Mouse (Mus musculus) midbrain, embryonic 11.5 days (tissue): ENCODE measurements around the gene Disp1. TPM values are rescaled to one million over a fixed set of nuclear protein-coding genes. Genes with fewer than 3 reads are reported as not detected.

ENCODE experiments used
- ATAC-seq: fragments of 200-750 bp; cut with Nextera tagmentation; 2 replicates; pipeline ENCODE4 v1.8.0; 2017; ENCODE audit warnings: moderate TSS enrichment, moderate library complexity; ENCODE audit not compliant: low FRiP score
- DNase-seq: peaks from one replicate; pipeline ENCODE4 v3.0.0; 2015; ENCODE audit warnings: low spot score; ENCODE audit errors: missing footprints
- H3K27ac ChIP-seq: fragments of 300-500 bp; sonication (generic); 2 replicates; pipeline ENCODE4 v1.5.1; 2014; ENCODE audit warnings: low read depth, low read length
- H3K27me3 ChIP-seq: fragments of 300-500 bp; sonication (generic); 2 replicates; pipeline ENCODE4 v1.6.1; 2014; ENCODE audit warnings: mild to moderate bottlenecking, low read length, moderate library complexity, mixed read lengths; ENCODE audit not compliant: control insufficient read depth, insufficient read depth
- H3K36me3 ChIP-seq: fragments of 300-500 bp; sonication (generic); 2 replicates; pipeline ENCODE4 v1.6.1; 2014; ENCODE audit warnings: mild to moderate bottlenecking, low read length, moderate library complexity, mixed read lengths; ENCODE audit not compliant: control insufficient read depth, insufficient read depth
- H3K4me1 ChIP-seq: fragments of 300-500 bp; sonication (generic); 2 replicates; pipeline ENCODE4 v1.6.1; 2014; ENCODE audit warnings: low read length; ENCODE audit not compliant: control insufficient read depth, insufficient read depth
- H3K4me2 ChIP-seq: fragments of 300-500 bp; sonication (generic); 2 replicates; pipeline ENCODE4 v1.6.1; 2014; ENCODE audit warnings: mild to moderate bottlenecking, moderate library complexity
- H3K4me3 ChIP-seq: fragments of 300-500 bp; sonication (generic); 2 replicates; pipeline ENCODE4 v1.5.1; 2014; ENCODE audit warnings: low read depth, low read length
- H3K9ac ChIP-seq: fragments of 300-500 bp; sonication (generic); 2 replicates; pipeline ENCODE4 v1.6.1; 2014; ENCODE audit warnings: low read length
- H3K9me3 ChIP-seq: fragments of 300-500 bp; sonication (generic); 2 replicates; pipeline ENCODE4 v1.6.1; 2016; ENCODE audit warnings: low read length; ENCODE audit not compliant: control insufficient read depth
- WGBS: fragments of 180-500 bp; shearing (Covaris S2); extraction: QIAGEN DNeasy Blood & Tissue Kit; methylation state at CpG from one replicate; pipeline ENCODE4 v1.1.7; 2014; 5-methylcytosine and 5-hydroxymethylcytosine counted together
- polyA plus RNA-seq: library from polyadenylated mRNA; unstranded; fragments of >200 nt; fragmentation: Nextera tagmentation; extraction: Ambion mirVana; gene quantifications from 2 replicates; pipeline ENCODE4 v1.2.1, GENCODE M21; 2014

Disp1 gene
- 8.8 and 9.3 TPM in 2 replicates for polyA plus RNA-seq

DNA sequence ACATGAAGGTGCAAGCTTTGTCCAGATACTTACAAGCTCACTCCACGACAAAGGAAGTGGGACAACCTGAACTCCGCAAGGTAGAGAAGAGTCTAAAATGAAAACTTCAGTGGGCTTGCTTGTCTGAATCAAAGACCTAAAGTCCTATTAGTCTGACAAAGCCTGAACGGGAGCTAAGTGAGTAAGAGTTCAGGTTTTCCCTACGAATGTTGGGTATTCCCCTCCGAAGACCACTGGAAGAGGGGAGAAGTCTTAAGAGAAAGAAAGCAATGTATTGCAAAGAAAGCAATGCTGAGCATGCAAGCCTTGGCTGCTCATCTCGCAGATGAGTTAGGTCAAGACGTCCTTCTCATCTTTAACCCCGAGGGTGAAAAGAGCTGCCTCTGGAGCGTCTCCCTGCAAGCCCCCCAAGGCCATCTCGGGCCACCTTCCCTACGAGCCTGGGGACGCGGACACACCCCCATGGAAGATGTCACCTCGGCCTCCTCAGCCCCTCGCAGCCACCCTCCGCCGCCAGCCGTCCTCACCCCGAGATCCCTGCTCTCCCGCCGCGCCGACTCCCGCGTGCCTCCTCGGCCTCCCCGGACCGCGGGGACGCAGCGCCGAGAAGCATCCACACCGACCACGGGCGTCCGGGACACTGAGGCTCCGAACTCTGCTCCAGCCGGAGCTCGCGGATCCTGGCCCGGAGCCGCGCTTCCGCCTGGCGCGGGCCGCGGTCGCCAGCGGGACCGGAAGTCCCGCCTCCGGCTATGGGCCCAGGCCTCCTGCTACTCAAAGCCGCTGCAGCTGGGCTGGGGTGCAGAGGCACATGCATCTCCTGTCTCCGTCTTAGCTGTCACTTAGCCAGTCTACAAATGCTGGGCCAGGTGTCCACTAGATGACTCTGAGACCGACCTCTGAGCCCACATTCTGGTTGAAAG lies at the start of gene Disp1:
Disp1 (minus strand) TSS at position 727 of the 923 bp plus-strand sequence.
- WGBS, result 4% methylated on average over 56 of the region's 56 CpGs
- no peaks in the 10 kb centered on the region for H3K9me3 ChIP-seq
- peaks cover 6% of the 10 kb centered on the region; the same call in 1 of the 2 replicates for H3K4me1 ChIP-seq
- peak within 1 kb of the TSS; percentile 93 for H3K9ac ChIP-seq
- no peaks in the 10 kb centered on the region for H3K27me3 ChIP-seq
- ATAC-seq (peak; percentile 96), DNase-seq (peak; percentile 98)
- H3K27ac ChIP-seq, result no peak within 1 kb of the TSS
- H3K36me3 ChIP-seq, result no peaks in the 10 kb centered on the region
- peak within 1 kb of the TSS; percentile 83 for H3K4me3 ChIP-seq
- H3K4me2 ChIP-seq, result peak within 1 kb of the TSS; percentile 65

DNA sequence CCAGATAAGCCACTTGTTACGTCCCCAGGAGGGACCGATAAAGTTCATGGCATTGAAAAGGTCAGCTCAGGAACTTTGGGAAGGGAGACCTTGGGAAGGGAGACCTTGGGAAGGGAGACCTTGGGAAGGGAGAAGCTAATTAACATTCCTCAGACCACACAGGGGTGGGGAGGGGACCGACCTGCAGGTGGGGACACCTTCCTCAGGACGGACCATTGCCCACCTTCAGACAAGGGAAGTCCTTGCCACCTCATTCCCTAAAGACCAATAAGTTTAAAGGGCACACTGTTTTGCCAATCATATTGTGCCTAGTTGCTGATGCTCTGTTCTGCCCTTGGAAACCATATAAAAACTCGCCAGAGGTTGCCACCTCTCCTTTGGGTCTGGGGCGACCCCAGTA lies 46.3 kb upstream of the Disp1 start:
- Histone ChIP-seq H3K9ac (no peak overlapping the region), H3K27ac (no peak overlapping the region), H3K4me2 (no peak overlapping the region), H3K27me3 (no peaks in the 10 kb centered on the region), H3K36me3 (no peaks in the 10 kb centered on the region), H3K4me3 (no peak overlapping the region), H3K4me1 (no peaks in the 10 kb centered on the region), H3K9me3 (no peaks in the 10 kb centered on the region)
- DNase-seq (no peak), ATAC-seq (no peak)
- WGBS, result 81% methylated on average over 6 of the region's 6 CpGs

DNA sequence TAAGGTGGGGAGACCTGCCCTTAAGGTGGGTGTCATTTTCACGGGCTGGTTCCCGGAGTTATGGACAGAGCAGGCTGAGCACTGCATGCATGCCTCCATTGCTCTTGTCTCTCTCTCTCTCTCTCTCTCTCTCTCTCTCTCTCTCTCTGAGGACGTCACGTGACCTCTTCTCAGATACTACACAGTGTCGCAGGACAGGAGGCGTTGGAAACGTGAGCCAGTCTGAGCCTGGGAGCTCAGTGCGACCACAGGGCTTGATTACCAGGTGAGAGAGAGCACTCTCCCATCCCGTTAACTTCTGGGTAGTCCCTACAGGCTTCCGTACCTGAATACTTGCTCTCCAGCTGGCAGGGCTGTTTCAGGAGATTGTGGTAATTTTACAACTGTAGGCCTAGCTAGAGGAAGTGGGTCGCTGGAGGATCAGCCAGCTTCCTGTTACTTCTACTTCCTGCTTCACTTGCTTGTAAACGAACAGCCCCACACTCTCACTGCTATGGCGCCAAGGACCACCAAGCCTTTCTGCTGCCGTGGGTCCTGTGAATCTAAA lies 44.7 kb upstream of the Disp1 start:
- Histone ChIP-seq H3K9ac (no peak overlapping the region), H3K36me3 (no peaks in the 10 kb centered on the region), H3K27ac (no peak overlapping the region), H3K4me3 (no peak overlapping the region), H3K4me1 (no peaks in the 10 kb centered on the region), H3K9me3 (no peaks in the 10 kb centered on the region), H3K4me2 (no peak overlapping the region), H3K27me3 (no peaks in the 10 kb centered on the region)
- ATAC-seq (no peak), DNase-seq (no peak)
- 81% methylated on average over 14 of the region's 14 CpGs for WGBS

DNA sequence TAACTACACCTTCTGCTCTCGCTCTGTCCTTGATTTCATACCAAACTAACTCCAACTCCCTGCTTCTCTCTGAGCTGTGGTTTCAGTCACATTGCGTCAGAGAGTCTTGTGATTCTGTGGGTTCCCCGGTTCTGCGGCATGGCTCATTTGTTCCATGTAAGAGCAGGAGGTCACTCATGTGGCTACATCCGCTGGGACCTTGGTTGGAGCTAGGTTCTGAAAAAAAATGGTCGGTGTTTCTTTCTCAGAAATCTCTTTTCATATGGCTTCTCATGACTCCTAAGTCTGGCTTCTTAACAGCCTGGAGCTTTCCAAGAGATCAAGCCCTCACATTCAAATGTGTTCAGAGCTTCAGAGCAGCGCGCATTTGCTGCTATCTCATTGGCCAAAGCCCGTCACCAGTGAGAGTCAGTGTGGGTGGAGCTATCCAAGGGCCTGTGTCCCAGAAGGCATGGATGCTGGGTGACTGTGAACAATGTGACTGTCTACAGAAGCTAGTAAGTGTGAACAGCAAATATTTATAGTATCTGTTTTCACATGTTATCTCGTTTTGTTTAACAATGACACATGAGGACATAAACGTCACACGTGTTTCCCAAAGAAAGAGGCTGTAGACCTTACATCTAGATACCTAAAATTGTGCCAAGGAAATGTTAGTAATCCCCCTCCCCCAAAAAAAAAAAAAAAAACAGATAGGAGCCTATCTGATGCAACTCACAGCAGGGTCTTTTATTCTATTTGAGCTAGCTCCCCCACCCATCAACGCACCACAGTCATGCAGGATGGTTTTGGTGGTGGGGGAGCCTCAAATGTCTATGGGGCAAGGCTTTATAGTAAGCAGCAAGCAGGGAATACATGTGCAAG lies 43.1 kb upstream of the Disp1 start:
- H3K27me3 ChIP-seq, result no peaks in the 10 kb centered on the region
- H3K9ac ChIP-seq, result no peak overlapping the region
- H3K27ac ChIP-seq, result no peak overlapping the region
- no peaks in the 10 kb centered on the region for H3K9me3 ChIP-seq
- 81% methylated on average over 13 of the region's 13 CpGs for WGBS
- ATAC-seq, result no peak
- no peak overlapping the region for H3K4me3 ChIP-seq
- H3K36me3 ChIP-seq, result no peaks in the 10 kb centered on the region
- no peaks in the 10 kb centered on the region for H3K4me1 ChIP-seq
- DNase-seq, result no peak
- no peak overlapping the region for H3K4me2 ChIP-seq

DNA sequence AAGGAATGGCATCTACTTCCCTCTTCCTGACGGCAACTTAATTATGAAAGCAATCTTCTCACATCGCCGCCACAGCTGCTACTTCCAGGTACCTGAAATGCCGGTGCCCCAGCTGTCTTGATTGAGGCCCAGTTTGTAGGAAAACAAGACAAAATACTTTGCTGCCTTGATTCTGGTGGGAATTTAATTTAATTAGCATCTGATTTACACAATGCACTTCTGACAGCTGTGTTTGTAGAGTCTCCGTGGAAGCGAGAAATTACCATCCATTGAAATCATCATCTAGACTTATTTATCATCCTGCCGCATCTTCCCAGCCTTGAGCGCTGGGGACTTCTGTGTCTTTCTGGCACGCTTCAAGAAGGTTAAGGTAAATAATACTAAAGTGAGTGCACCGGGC lies 31.3 kb upstream of the Disp1 start:
- no peaks in the 10 kb centered on the region for H3K4me1 ChIP-seq
- no peak overlapping the region for H3K4me3 ChIP-seq
- H3K27me3 ChIP-seq, result no peaks in the 10 kb centered on the region
- ATAC-seq, result peak; percentile 38; the same call in 1 of the 2 replicates
- H3K9me3 ChIP-seq, result no peaks in the 10 kb centered on the region
- no peaks in the 10 kb centered on the region for H3K36me3 ChIP-seq
- DNase-seq, result no peak
- H3K4me2 ChIP-seq, result no peak overlapping the region
- no peak overlapping the region for H3K27ac ChIP-seq
- WGBS, result 71% methylated on average over 10 of the region's 10 CpGs
- no peak overlapping the region for H3K9ac ChIP-seq

DNA sequence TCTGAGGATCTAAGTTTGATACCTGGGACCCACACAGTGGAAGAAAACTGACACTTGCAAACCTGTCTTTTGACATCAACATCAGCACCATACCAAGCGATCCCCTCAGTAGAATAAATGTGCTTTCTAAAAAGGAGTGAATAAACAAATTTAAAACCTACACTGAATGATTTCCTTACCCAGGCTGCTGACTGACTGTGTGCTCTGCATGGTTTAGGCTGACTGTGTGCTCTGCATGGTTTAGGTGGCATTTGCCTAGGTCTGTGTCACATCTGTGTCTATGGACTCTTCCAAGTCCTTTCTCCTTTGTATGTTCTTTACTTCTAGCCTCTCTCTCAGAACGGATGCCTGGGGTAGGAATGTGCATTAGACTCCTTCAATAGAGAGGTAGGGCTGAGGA lies 30.5 kb upstream of the Disp1 start:
- WGBS, result 79% methylated on average over 2 of the region's 2 CpGs
- no peak overlapping the region for H3K9ac ChIP-seq
- H3K27ac ChIP-seq, result no peak overlapping the region
- H3K4me3 ChIP-seq, result no peak overlapping the region
- no peak for DNase-seq
- 0 out of 2 replicates have a peak, but pooled peaks cover 1% of the 10 kb centered on the region for H3K4me1 ChIP-seq
- no peaks in the 10 kb centered on the region for H3K27me3 ChIP-seq
- no peak overlapping the region for H3K4me2 ChIP-seq
- H3K9me3 ChIP-seq, result no peaks in the 10 kb centered on the region
- H3K36me3 ChIP-seq, result no peaks in the 10 kb centered on the region
- no peak for ATAC-seq

DNA sequence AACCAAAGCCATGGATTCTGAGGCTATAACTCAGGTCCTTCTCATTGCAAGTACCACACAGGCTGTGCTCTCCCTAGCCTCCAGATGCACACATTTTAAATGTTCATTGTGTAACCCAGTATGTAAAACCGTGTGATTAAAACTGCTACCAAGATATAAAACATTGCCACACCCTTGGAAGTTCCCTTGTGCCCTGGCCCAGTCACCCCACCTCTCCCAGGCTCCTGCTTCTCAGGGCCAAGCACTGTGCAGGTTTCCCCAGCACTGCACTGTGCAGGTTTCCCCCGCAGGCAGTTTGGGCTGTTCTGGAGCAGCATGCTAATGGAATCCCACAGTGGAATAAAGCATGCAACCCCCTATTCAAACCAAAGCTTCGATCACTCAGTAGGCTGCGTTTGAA lies 29.3 kb upstream of the Disp1 start:
- DNase-seq (no peak), ATAC-seq (no peak)
- no peaks in the 10 kb centered on the region for H3K36me3 ChIP-seq
- H3K4me1 ChIP-seq, result 0 out of 2 replicates have a peak, but pooled peaks cover 2% of the 10 kb centered on the region
- H3K27ac ChIP-seq, result no peak overlapping the region
- no peak overlapping the region for H3K4me3 ChIP-seq
- no peak overlapping the region for H3K9ac ChIP-seq
- 79% methylated on average over 4 of the region's 4 CpGs for WGBS
- no peaks in the 10 kb centered on the region for H3K9me3 ChIP-seq
- no peaks in the 10 kb centered on the region for H3K27me3 ChIP-seq
- no peak overlapping the region for H3K4me2 ChIP-seq

DNA sequence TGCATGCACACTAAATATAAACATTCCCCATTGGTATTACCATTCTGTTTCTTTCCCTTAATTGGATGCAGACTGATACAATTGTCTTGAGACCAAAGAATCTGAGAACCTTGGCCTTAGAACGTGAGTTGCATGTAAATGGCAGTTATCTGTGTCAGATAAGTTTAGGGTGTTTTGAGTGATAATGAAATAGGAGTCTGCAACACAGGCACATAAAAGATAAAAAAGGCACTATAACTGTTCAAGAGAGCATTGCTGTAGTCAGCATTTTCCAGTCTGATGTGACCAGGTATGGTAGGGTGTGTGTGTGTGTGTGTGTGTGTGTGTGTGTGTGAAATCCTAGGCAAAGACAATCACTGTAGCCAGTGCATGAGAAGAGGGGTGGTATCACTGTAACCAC lies 26.8 kb upstream of the Disp1 start:
- DNase-seq (no peak), ATAC-seq (no peak)
- H3K36me3 ChIP-seq, result no peaks in the 10 kb centered on the region
- no peaks in the 10 kb centered on the region for H3K27me3 ChIP-seq
- H3K4me3 ChIP-seq, result no peak overlapping the region
- no peak overlapping the region for H3K9ac ChIP-seq
- 0 out of 2 replicates have a peak, but pooled peaks cover 2% of the 10 kb centered on the region for H3K4me1 ChIP-seq
- H3K4me2 ChIP-seq, result no peak overlapping the region
- WGBS, result 68% methylated on average over 1 of the region's 1 CpGs
- H3K9me3 ChIP-seq, result no peaks in the 10 kb centered on the region
- H3K27ac ChIP-seq, result no peak overlapping the region
